Mouse (Mus musculus): ENCODE measurements around the gene Shmt2.

DNA sequence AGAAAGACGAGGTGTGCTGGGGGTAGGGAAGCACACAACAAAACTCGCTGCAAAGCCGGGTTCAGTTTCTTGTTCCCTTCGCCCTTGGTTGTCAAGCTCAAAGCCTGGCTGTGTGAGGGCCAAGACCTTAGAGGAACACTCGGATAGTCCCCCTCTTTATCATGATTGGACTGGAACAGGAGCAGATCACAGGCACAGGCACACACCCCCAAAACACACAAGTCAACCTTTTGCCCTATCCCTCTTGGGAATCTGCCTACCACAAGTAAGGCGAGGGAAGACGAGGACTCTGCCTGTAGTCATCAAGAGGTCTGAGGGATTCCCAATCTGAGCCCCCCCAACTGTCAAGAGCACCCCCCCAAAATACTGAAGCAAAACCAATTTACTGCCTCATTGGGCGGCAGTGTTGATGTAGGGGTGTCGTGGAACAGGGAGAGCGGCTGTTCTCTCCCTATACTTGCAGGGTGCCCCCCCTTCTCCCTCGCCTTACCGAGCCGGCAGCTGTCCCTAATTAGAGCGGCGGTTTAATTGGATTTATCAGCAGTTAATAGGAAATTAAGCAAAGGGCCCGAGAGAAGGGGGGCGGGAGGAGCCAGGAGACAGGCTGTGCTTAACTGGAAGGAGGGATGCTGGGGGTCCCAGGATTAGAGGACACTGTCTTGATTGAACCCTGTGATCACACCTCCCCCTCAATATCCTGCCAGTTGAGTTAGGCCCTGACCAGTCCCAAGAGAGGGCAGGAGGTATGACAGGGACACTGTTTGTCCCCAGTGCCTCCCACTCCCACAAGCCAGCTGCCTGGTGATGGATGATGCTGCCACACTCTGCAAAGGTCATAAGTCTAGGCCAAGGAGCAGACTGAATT, 12.2 kb downstream of the Shmt2 start:
- no peak for TF ChIP-seq POLR2A (IDR thresholded peaks at IDR 0.05; ENCODE audit: control insufficient read depth, low read depth, low read length)
- TF ChIP-seq CTCF (IDR thresholded peaks at IDR 0.05; ENCODE audit: control insufficient read depth, insufficient read depth, insufficient replicate concordance, low read depth, low read length), result no peak

All from testis, adult 2 months (tissue).